Mouse (Mus musculus) right cerebral cortex, postnatal 4 days (tissue): Measurements from ENCODE around the gene Nxph4.

Experiments used
- DNase-seq: peaks from one replicate; pipeline ENCODE4 v3.0.0-alpha.2; 2022

Gene Nxph4

DNA sequence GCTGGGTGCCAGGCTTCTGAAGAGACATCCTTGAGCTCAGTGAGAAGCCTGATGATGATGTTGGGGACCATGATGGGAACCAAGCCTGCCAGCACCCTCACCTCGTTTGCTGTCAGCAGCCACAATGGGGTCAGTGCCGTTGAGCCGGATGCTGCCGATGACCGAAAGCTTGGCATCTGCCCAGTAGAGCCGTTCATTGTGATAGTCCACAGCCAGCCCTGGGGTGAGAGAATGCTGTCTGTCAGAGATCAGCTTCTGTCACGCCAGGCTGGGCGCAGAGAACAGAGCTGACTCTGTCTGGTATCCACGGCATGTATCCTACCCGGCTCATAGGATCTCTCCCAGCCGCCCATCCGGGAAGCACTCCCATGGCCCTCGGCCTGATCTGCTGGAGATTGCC, 7.7 kb upstream of the Nxph4 start:
- no peak for DNase-seq

DNA sequence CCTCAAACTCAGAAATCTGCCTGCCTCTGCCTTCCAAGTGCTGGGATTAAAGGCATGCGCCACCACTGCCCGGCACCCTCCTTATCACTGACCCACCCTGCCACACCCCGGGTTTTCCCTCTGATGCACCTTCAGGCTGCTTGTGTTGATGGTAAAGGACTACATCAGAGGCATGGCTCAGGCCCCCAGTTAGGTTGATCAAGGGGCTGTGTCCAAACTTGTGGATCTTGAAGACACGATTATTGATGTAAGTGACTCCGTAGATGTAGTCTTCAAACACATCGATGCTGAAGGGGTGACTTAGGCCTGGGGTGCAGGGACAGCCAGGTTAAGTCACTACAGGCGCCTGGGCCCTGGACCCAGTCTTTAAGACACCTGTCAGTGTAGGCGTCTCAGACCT, 7.2 kb upstream of the Nxph4 start:
- no peak for DNase-seq

DNA sequence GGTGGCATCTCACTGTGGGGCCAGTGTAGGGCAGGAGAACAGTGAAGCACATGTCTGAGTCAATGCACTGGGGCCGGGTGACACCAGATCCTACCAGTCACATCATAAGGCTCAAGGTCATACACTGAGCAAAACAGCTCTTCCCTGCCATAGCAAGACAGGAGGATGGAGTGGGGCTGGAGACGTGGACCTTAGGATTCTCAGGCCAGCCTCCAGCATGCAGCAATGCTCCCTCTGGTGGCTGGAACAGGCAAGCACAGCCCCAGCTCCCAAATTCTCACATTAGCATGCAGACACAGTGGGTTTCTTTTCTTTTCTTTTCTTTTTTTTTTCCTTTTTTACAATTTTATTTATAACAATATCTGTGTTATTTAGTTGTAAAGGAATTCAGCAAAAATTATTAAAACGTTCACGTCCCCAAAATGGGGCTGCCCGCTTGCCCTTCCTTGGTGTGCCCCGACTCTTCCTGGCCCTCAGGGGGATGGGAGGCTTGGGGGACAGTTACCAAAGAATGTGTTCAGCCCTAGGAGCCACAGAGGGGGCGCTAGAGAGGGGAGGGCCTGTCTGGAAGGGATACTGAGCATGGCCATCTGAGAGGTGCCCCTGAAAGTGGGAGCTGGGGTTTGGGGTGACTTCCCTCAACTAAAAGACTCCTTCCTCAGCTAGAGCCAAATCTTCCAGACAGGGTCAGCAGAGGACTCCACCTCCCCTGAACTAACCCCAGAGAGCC, 3.7 kb upstream of the Nxph4 start:
- DNase-seq = peak; percentile 82

DNA sequence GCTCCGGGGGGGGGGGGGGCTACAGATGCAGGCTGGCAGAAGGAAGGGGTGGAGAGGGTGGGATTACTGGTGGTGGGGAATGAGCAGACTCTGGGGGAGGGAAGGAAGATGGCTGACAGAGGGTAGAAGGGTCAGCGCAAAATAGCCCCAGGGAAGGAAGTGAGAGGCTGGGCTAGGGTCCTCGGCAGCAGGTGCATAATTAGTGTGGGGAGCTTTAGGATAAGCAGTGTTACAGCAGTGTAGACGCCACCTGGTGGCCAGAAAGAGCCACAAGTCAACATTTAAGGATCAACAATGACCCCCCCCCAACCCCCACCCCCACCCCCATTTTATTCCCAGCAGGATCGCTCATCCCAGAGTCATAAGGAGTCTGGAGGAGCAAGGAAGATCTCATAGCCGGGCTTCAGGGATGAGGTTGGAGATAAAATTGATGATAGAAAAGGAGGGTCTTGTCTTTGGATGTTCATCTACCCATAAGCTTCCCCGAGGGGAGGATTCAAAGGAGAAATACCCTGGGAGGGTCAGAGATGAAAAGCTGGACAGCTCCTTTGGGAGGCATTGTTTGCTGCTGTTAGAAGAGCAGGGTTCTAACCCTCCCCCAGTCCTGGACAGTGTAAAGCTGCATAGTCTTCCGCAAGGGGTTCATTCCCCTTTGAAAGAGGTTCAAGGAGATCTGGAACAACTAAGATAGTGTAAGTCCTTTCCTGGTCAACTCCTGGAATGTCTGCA, 2.4 kb upstream of the Nxph4 start:
- DNase-seq = peak; percentile 64

DNA sequence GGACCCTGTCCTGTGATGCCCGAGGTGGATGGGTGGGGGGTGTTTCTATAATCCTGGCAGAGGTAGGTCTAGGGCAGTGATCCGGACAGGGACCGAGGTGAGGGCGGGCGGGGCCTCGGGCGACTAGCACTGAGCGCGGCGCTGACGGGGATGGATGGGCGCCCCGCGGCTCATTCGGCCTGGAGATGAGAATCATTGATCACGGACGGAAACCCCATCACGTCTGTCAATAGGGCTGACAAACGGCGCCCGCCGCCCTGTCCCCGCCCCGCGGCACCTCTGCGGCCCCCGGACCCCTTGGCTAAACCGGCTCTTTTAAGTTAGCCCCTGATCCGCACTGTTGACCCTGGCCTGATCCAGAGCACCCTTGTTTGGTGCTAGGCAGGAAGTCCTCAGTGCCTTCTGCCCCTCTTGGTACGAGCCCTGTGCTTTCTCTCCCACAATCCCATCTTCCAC, 598 bp upstream of the Nxph4 start:
- DNase-seq = no peak

DNA sequence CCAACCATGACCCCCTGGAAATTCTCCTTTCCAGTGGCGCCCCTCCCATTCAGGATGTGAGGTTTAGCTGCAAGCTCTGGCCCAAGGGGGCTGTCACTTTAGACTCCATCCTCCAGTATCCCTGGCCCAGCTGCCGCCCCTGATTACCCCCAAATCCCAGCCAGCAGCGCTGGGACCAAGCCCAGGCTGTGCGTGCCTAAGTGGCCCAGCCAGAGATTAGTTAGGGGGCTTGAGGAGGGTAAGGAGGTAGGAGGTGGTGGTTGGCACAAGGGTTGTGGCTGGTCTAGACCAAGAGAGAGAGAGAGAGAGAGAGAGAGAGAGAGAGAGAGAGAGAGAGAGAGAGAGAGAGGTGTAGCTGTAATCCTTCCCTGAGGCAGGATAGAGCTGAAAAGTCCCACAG, 2.8 kb downstream of the Nxph4 start:
- DNase-seq = no peak

DNA sequence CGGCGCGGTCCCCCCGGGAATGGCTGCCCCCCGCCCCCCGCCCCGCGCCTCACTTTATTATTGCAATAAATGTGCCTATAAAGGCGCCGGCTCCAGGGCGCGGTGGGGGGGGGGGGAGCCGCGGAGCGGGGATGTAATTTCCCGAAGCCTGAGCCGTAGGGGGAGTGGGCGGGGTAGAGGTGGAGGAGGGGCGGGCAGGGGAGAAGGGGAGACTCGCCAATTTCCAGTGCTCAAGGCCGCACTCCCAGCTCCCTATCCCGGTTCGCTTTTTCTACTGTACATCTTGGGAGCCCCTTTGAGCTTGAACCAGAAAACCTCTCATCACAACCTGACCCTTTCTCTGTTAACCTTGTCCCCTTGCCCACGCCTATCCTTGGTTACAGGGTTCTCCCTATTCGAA, 3.4 kb downstream of the Nxph4 start:
- no peak for DNase-seq

DNA sequence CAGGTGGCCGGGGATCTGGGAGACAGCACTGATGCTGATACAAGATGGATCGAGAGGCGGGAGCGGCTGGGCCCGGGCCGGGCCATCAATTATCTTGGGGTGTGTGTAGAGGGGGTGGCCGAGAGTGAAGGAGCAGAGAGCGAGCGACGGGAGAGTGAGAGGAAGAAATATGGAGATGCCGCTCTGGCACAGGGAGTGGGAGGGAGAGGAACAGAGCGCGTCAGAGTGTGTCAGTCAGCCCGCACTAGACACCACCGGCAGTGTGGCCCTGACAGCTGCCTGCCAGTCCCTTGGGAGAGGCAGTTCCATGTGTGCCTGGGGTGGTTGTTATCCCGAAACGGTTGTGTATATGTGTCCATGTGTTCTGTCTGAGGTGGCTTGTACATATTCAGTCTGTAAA, 6.9 kb downstream of the Nxph4 start:
- DNase-seq = no peak

DNA sequence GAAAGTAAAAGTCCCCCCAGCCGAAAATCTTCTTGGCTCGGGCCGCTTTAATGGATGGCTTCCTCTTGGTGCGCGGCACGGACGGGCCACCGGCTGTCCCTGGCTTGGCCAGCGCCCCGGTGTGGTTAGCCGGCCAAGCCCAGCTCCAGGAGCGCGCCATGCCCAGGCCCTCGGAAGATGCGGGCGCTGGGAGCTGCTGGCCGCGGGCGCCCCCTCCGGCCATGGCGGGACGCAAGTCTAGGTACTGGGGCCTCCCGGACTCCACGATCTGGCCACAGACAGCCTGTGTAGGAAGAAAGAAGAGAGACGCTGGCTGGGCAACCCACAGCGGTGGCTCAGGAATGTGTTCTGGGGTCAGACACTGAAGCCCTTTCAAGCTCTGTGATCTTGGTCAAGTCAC, 7.7 kb downstream of the Nxph4 start:
- peak; percentile 56 for DNase-seq

DNA sequence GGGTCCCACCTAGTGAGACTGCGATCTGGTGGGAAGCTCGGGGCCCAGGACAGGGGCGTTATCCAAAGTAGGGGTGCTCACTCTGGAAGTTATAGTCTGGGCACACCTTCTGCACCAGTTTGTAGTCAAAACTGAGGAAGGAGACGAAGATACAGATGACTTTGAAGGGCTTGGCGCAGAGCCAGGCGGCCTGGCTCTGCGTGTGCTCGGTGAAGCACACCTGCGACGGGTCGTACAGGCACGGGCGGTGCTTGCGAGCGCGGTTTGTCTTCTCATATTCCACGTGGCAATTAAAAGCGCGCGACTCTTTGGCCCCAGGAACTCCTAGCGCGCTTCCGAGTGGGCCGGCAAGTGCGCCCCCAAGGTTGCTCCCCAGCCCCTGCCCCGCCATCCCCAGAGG, 8.3 kb downstream of the Nxph4 start:
- no peak for DNase-seq

DNA sequence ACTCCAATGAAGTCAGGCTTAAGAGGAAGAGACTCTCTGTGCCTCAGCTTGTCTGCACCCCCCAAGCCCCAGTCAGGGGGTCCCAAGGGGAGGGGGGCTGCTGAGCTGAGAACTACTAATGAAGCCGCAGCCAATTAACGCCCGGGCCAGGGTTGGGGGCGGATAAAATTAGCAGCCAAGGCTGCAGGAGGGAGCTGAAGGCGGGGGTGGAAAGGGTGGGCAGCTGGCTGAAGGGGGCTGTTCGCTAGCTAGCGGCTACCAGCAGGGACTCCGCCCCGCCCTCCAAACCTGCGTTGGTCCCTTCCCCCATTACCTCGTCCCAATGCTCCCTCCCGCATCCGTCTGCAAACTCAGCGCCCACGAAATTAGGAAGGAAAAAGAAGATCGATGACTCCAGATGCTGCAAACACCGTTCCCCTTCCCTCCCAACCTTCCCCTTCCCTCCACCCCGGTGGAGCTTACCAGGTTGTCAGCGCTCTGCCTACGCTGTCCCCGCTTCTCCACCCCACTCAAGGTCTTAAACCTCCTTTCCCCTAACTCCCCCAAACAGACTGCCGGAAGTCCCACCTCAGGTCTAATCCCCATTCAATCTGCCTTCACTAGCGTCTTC, 9.6 kb downstream of the Nxph4 start:
- no peak for DNase-seq

DNA sequence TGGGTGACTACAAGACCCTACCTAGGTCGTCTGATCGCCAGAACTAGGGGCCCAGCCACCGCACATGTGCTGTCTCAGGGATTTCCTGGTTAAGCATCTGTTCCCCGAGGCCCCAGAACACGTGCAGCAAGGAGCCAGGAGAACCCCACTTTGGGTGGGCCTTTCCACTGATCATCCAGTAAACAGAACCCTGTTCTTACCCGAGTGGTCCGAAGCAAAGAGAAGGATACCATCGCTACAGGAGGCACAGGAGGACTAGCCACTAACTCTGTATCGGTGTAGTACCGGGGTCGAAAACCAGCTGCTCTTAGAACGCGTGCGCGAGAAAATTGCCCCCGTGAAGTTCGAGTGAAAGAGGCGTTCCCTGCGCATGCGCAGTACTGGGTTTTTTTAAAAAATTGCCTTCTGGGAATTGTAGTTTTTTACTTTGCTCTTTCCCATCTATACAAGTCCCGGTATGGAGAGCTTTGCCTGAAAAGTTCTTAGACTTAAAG, 12.2 kb downstream of the Nxph4 start, which contains the start of gene Shmt2:
Gene Shmt2, minus strand, starts transcription at position 357 of the 494 bp plus-strand sequence.
- DNase-seq = peak; percentile 89

DNA sequence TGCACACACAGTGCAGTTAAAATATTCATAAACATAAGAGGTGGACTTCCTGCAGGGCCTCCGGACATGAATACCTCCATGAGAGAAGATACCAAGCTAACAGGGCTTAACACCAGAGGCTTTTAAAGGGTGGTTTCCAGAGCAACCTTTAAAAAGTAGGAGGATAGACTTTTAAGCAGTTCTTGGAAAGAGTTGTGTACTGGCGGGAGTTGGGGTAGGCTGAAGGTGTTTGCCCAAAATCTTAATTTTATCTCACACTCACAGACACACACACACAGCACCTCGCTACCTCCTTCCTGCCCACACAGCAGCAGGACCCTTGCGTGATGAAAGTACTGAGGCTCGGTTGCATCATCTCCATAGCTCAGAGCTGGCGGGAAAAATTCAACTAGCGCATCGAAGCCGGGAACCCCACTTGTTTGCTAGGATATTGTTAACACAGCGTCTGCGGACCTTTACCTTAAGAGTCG, 12.7 kb downstream of the Nxph4 start:
- no peak for DNase-seq

DNA sequence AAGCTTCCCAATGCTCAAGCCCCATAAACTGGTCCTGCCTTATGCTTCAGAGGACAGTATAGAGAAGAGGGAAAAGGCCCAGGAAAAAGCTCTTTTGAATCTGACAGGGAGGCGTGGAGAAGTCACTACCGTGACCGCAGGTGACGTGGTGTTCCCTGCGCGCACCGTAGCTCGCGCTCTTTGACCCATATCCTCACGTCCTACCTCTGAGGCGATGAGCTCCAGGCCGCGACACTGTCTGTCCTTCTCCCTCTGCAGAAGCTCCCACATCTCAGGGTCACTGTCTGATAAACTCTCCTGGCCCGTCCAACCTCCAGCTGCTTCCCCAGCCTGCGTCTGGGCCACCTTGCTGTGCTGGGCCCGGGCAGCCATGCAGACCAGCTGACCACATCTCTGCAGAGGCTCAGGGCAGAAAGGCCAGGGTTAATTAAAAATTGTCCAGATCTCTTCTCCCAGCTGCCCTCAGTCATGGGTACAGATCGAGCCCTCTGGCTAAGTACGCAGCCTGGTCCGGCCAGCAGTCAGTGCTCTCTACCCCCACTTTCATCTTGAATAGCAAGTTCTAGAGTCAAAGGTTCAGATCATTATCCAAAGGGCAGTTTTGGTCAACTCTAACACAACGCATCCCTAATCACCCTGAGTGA, 13.5 kb downstream of the Nxph4 start:
- DNase-seq = no peak

DNA sequence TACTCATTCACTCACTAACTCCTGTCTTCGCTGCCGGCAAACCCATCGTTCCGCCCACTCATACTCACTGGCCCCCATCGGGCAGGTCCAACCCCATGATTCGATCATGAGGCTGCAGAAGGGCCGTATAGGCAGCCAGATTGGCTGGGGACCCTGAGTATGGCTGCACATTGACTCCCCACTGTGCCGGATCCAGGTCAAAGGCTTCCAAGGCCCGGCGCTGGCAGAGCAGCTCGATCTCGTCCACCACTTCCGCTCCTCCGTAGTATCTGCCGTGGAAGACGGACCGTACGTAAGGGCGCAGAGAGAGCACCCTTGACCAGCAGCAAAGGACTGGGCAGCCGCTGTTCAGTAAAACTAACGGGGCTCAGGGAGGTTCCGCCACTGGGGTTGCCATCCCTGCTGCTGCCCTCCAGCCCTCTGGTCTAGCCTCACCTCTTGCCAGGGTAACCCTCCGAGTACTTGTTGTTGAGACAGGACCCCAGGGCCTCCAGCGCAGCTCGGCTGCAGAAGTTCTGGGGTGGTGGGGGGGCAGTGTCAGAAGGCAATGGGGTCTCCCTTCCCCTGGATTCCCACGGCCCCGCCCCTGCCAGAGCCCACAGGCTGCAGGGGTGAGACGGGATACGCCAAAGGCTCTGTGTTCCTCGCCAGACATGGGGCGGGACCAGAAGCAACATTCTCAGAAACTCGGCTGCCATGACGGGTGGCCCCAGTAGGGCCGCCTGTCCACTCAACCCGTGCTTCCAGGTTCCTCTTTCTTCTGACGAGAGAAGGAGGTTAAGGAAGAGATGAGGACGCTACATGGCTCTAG, 14.3 kb downstream of the Nxph4 start:
- no peak for DNase-seq

DNA sequence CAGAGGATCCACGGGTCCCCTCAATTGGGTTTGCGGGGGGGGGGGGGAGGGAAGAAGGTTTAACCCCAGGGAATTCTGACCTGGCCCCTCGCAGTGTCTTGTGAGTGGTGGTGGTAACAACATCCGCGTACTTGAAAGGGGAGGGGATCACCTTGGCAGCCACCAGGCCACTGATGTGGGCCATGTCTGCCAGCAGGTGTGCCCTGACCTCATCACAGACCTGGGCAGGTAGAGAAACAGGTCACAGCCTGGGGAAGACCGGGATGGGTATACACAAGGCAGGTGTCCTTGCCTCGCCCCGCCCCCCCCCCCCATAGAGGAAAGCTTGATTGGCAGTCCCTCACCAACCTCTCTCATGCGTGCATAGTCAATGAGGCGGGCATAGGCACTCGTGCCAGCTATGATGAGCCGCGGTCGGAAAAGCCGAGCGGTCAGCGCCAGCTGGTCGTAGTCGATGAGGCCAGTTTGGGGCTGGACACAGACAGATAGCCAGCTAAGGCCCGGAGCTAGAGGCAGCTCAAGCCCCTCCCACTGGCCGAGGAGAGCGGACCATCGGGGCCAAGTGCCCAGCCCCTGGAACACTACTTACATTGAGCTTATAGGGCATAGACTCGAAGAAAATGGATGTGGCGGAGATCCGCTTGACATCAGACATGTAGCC, 15.2 kb downstream of the Nxph4 start:
- DNase-seq = no peak

DNA sequence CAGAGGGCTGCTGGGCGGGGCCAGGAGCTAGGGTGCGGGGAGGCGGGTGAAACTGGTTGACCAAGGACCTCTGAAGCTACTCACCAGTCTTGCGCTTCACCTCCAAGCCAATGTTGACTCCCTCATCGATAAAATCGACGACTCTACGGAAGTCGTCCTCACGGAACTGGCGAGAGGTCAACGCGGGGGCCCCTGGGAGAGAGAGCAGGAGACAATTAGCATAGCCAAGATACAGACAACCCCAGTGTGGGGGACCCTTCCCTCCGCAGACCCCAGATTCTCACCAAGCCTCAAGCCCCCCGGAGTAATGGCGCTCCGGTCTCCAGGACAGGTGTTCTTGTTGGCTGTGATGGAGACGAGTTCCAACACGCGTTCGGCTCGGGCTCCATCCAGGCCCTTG, 16.4 kb downstream of the Nxph4 start:
- no peak for DNase-seq

DNA sequence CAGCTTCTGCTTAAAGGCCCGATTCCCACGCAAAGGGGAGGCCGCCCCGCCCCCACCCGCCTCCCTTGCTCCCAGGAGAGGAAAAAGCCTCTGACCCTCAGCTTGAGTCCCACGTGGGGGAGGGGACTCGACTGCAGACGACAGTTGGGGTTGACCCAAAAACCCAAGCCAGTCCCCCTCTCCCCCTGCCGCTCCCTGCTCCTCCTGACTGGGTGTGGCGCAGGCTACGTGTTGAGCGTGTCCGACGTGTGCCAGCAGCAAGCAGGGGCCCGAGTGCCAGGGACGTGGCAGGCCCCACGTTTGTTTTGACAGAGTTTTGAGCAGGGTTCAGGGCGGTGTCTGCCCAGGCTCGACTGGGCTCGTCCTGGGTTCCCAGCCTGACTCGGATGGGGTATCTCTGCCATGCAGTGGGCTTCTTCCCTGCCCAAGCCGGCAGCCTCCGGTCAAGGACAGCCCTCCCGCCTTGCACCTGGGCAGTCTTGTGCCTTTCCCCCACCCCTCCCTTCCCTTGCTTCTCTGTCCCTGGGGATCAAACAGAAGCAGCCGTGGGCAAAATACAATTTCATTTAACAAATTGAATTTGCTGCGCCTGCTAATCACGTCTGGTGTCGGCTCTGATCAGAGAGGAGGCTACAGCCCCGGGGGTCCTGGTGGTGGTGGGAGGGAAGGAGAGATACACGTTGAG, 17.6 kb downstream of the Nxph4 start:
- DNase-seq = no peak

DNA sequence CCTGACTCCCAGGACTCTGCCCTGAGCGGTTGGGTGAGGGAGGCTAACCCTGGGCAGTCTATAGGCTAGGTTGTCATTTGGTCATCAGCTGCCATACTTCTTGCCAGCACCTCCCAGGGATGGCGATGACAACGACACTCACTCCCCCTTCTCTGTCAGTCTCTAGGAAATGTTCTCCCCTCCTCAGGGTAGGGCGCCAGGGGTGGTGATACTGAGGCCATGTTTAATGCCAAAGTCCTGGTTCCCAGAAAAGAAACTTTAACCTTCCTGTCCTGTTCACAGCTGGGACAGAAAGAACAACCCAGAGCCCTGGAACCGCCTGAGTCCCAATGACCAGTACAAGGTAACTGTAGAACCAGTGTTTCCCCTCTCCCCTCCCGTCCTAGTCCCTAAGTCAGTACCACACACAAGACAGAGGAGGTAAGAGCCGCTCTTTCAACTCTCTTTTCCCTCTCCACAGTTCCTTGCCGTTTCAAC, 18.3 kb downstream of the Nxph4 start:
- no peak for DNase-seq

DNA sequence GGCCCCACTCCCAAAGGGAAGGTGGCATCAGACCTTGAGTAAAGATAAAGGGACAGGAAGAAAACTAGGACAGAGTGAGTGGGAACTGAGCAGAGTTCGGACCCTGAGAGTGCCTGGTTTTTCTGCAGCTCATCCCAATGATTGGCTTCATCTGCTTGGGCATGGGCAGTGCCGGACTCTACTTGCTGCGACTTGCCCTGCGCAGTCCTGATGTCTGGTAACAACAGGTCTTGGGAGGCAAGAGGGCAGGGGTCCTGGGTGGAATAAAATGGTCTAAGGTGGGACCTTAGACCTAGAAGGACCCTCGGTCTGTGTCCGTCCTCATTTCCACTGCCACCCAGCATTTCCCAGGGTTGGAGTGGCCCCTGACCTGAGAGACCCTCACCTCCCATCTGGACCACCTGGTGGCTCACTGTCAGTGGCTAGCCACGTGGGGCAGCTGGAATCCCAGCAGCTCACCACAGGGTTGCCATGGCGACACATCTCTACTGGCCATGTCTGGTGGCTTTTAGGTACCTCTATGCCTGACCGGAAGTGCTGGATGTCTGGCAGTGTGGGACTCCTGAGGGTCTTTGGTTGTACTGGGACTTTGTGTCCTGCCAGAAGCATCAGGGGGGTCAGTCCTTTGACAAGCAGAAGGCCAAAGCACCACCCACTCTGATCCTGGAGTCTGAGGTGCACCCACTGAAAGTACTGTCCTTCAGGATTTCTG, 18.9 kb downstream of the Nxph4 start:
- no peak for DNase-seq
